Mouse (Mus musculus) cerebellum, adult 2 months (tissue): ENCODE measurements around the gene Bmper.

ENCODE experiments used
- CTCF ChIP-seq: fragments of 200-500 bp; IDR thresholded peaks from 2 replicates; pipeline ENCODE4 v1.5.1; 2011; ENCODE audit warnings: low read depth, mild to moderate bottlenecking, control low read depth, low read length, moderate library complexity, borderline replicate concordance; ENCODE audit not compliant: insufficient read depth
- POLR2A ChIP-seq: fragments of 200-500 bp; IDR thresholded peaks from 2 replicates; pipeline ENCODE4 v1.6.1; 2011; ENCODE audit warnings: low read length, control low read depth, borderline replicate concordance; ENCODE audit not compliant: insufficient read depth

DNA sequence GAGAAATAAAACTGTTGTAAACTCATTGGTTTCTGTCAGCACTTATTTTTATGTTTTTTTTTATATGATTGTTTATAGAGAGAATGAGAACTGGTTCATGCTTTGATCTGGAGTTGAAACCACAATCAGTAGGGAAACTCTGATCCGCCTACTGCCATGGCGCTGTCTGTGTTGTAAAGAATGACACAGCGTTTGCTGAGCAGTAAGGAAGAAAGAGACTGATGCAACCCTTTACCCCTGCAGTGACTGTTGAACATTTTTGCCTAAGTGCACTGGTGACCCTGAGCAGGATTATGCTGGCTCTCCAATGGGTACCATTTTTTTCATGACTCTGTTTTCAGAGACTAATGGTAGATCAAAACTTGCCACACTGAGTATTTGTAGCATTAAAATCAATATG lies 234.3 kb downstream of the Bmper start:
- TF ChIP-seq CTCF (no peak), POLR2A (no peak)
